ENCODE assay signal across 1 mouse cellular context in genomic region chr7:98189745-98190144, GRCm38 (mm10).
TF ChIP-seq lines count a peak whose summit lies in the region.

No protein-coding gene starts in this region.

TF ChIP-seq in MEL, 35 proteins besides CTCF, POLR2A, EP300 and RAD21 (continued from another document):
- TF ChIP-seq ZNF384 (IDR thresholded peaks at IDR 0.05; ENCODE audit: low read depth, low read length) (no peak), GATA1 (IDR thresholded peaks at IDR 0.05; ENCODE audit: low read depth, low read length) (no peak), MAX (IDR thresholded peaks at IDR 0.05; ENCODE audit: low read length) (no peak), ZC3H11A (IDR thresholded peaks at IDR 0.05; ENCODE audit: low read depth, low read length) (no peak), RCOR1 (IDR thresholded peaks at IDR 0.05; ENCODE audit: low read depth, low read length) (no peak), SMC3 (IDR thresholded peaks at IDR 0.05; ENCODE audit: low read depth, low read length) (no peak), TAL1 (IDR thresholded peaks at IDR 0.05; ENCODE audit: low read length) (no peak), TCF12 (IDR thresholded peaks at IDR 0.05; ENCODE audit: low read depth, low read length) (no peak), USF1 (IDR thresholded peaks at IDR 0.05; ENCODE audit: low read depth, low read length) (no peak), GABPA (IDR thresholded peaks at IDR 0.05; ENCODE audit: low read depth, low read length) (no peak), USF2 (IDR thresholded peaks at IDR 0.05; ENCODE audit: borderline replicate concordance in 1 of 2, insufficient read depth in 1 of 2, low read depth in 1 of 2, low read length in 2 of 2) (no peak), BHLHE40 (IDR thresholded peaks at IDR 0.05; ENCODE audit: borderline replicate concordance, low read depth, low read length) (no peak), MYB (IDR thresholded peaks at IDR 0.05; ENCODE audit: low read depth, low read length) (no peak), CHD1 (IDR thresholded peaks at IDR 0.05; ENCODE audit: low read depth, low read length) (no peak), POLR2AphosphoS2 (IDR thresholded peaks at IDR 0.05; ENCODE audit: low read length) (no peak), HCFC1 (IDR thresholded peaks at IDR 0.05; ENCODE audit: low read depth, low read length) (no peak)
TF ChIP-seq in MEL: peak in this region for 0.
